Mouse (Mus musculus): ENCODE measurements around the gene Vps35l.
A peak's percentile ranks its signal among the peaks of the same experiment; 100 is the strongest.

Vps35l gene

GRCm38 (mm10) chr7:118738730-118739129 lies 1.3 kb upstream of the Vps35l start:
- no peak for DNase-seq

- peak; percentile 97 for DNase-seq
These were observed 709 bp downstream of the Vps35l start for GRCm38 (mm10) chr7:118740532-118741338.

- no peak for DNase-seq
These were observed 2.3 kb downstream of the Vps35l start for GRCm38 (mm10) chr7:118742278-118742677.

- DNase-seq = no peak
These were observed 4.7 kb downstream of the Vps35l start for GRCm38 (mm10) chr7:118744766-118745165.

- no peak for DNase-seq
These were observed 8.1 kb downstream of the Vps35l start for GRCm38 (mm10) chr7:118747891-118748672.

- no peak for DNase-seq
These were observed 9.7 kb downstream of the Vps35l start for GRCm38 (mm10) chr7:118749706-118750105.

- no peak for DNase-seq
These were observed 11.6 kb downstream of the Vps35l start for GRCm38 (mm10) chr7:118751625-118752024.

- no peak for DNase-seq
These were observed 15.7 kb downstream of the Vps35l start for GRCm38 (mm10) chr7:118755756-118756155.

GRCm38 (mm10) chr7:118756490-118757265 lies 16.7 kb downstream of the Vps35l start:
- no peak for DNase-seq

- DNase-seq = no peak
These were observed 18.3 kb downstream of the Vps35l start for GRCm38 (mm10) chr7:118758369-118758768.

- no peak for DNase-seq
These were observed 19.3 kb downstream of the Vps35l start for GRCm38 (mm10) chr7:118759372-118759771.

GRCm38 (mm10) chr7:118763939-118764338 lies 23.9 kb downstream of the Vps35l start:
- DNase-seq = peak; percentile 38

- DNase-seq = peak; percentile 37
These were observed 24.7 kb downstream of the Vps35l start for GRCm38 (mm10) chr7:118764725-118765124.

- peak; percentile 77 for DNase-seq
These were observed 25.6 kb downstream of the Vps35l start for GRCm38 (mm10) chr7:118765604-118766003.

- DNase-seq = peak; percentile 73
These were observed 26.2 kb downstream of the Vps35l start for GRCm38 (mm10) chr7:118766119-118766833.

- DNase-seq = no peak
These were observed 26.8 kb downstream of the Vps35l start for GRCm38 (mm10) chr7:118766834-118767224.

GRCm38 (mm10) chr7:118769208-118769607 lies 29.2 kb downstream of the Vps35l start:
- no peak for DNase-seq

GRCm38 (mm10) chr7:118769655-118770054 lies 29.6 kb downstream of the Vps35l start:
- DNase-seq = no peak

- DNase-seq = no peak
These were observed 33.0 kb downstream of the Vps35l start for GRCm38 (mm10) chr7:118773027-118773426.

GRCm38 (mm10) chr7:118775991-118776390 lies 36.0 kb downstream of the Vps35l start:
- DNase-seq = no peak

GRCm38 (mm10) chr7:118776491-118776890 lies 36.5 kb downstream of the Vps35l start:
- DNase-seq = no peak

- no peak for DNase-seq
These were observed 37.8 kb downstream of the Vps35l start for GRCm38 (mm10) chr7:118777598-118778394.

Data from kidney, adult 9 months (tissue).